Mouse (Mus musculus): ENCODE data around the gene Lrrc20.

DNA sequence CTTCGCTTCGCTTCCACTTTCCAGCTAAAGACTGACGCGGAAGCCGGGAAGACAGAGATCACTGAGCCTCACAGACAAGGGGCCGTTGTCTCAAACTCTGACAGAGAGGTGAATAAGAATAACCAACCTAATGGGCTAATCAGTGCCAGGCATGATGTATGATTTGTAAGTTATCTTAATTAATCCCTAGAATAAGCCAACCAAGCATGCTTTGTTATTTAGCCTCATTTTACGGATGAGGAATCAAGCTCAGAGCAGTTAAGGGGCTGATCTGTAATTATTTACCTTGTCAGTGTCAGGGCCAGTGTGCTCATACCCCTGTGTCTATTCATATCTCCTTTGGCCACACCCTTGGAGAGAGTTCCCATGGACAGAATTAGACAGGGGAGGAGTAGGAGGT is 138.7 kb downstream of the Lrrc20 start:
- TF ChIP-seq ZC3H11A (IDR thresholded peaks at IDR 0.05; ENCODE audit: borderline replicate concordance, low read depth, low read length) = no peak
- TF ChIP-seq HCFC1 (IDR thresholded peaks at IDR 0.05; ENCODE audit: borderline replicate concordance, insufficient read depth, low read length) = no peak
- no peak for TF ChIP-seq ZNF384 (IDR thresholded peaks at IDR 0.05; ENCODE audit: low read depth, low read length)
- TF ChIP-seq MAFK (IDR thresholded peaks at IDR 0.05; ENCODE audit: insufficient read depth, low read depth, low read length) = no peak

All from ES-E14 (cell line).